Mouse (Mus musculus): ENCODE results near the gene Iqgap2. TPM values are rescaled to one million over a fixed set of nuclear protein-coding genes. Genes with fewer than 3 reads are reported as not detected.

Iqgap2 gene
- total RNA-seq, 2 experiments from 2014 or later: 33.5 to 39.5 TPM

- ATAC-seq (replicated peaks; ENCODE audit: low FRiP score, poor library complexity, severe bottlenecking): no peak
These were observed 283.2 kb downstream of the Iqgap2 start for GRCm38 (mm10) chr13:95608416-95609087.

- ATAC-seq (replicated peaks; ENCODE audit: low FRiP score, poor library complexity, severe bottlenecking): no peak
These were observed 284.7 kb downstream of the Iqgap2 start for GRCm38 (mm10) chr13:95607019-95607418.

GRCm38 (mm10) chr13:95604288-95604687, 287.4 kb downstream of the Iqgap2 start:
- no peak for ATAC-seq (replicated peaks; ENCODE audit: low FRiP score, poor library complexity, severe bottlenecking)

DNA sequence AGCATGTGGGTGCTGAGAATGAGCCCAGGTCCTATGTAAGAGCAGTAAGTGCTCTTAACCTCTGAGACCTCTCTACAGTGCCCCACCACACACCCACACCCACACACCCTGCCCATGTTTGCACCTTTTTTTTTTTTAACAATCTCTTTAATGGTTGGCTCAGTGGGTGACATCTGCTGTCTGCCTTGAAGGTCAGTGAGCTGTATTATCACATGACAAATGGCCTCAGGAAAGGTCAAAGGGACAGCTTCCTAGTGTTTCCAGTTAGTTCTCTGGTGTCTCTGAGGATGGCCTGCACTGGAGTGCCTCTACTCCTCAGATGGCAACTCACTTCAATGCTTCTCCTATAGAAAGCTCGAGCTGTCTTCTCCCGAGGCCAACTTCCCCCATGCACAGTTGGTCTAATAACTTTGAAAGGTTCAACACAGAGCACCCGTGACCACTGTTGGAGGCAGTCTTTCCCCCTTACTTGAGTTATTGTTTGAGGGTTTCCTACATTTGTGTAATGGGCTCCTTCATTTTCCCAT, 291.8 kb downstream of the Iqgap2 start:
- no peak for ATAC-seq (replicated peaks; ENCODE audit: low FRiP score, poor library complexity, severe bottlenecking)

GRCm38 (mm10) chr13:95598232-95598920, 293.3 kb downstream of the Iqgap2 start:
- no peak for ATAC-seq (replicated peaks; ENCODE audit: low FRiP score, poor library complexity, severe bottlenecking)

DNA sequence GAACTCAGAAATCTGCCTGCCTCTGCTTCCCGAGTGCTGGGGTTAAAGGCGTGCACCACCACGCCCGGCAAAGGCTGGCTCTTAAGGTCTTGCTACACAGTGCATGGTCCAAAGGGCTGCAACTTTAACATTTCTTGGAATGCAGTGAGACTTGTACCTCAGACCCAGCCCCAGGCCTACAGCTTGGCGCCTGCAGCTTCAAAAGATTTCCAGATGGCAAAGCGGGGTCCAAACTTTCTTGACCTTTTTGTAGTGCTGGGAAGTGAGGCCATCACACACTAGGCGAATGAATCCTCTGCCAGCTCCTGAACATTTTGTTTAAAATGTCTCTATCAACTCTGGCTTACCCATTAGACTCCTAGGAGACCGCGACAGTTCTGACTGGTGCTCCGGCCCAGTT, 294.1 kb downstream of the Iqgap2 start:
- ATAC-seq (replicated peaks; ENCODE audit: low FRiP score, poor library complexity, severe bottlenecking): no peak

DNA sequence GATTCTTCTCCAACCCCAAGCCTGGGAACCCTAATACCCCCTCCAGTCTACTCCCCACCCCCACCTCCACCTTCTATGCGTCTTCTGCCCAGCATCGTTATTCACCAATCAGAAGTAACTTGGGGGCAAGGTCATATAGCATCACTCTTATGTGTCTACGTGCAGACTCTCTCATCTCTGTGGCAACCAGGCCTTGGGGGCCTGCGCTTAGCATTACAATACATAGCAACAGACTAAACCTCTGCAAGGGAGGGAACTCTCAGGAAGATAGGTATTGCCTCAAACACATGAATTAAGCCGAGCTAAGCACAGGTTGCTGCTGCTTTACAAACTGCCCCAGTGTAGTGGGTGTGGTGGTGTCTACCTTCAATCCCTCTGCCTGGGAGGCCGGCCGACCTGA, 295.0 kb downstream of the Iqgap2 start:
- no peak for ATAC-seq (replicated peaks; ENCODE audit: low FRiP score, poor library complexity, severe bottlenecking)

DNA sequence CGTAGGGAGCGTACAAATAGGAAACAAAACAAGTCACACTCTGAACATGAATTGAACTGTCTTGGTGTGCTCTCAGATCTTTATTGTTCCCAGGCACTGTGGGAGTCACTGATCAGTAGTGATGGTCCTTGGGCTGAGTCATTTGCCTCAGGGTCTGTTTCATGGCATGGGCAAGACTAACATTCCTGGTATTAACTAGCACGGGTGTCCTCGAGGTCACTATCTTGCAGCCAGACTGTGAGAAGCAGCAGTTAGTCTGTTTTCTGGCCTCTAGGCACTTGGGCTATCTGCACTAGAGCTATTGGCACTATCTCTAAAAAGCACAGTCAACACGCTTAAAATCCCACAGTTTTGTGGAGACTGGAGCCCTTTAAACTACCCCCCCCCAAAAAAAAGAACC, 295.8 kb downstream of the Iqgap2 start:
- no peak for ATAC-seq (replicated peaks; ENCODE audit: low FRiP score, poor library complexity, severe bottlenecking)

GRCm38 (mm10) chr13:95595411-95595810, 296.3 kb downstream of the Iqgap2 start:
- ATAC-seq (replicated peaks; ENCODE audit: low FRiP score, poor library complexity, severe bottlenecking): no peak

DNA sequence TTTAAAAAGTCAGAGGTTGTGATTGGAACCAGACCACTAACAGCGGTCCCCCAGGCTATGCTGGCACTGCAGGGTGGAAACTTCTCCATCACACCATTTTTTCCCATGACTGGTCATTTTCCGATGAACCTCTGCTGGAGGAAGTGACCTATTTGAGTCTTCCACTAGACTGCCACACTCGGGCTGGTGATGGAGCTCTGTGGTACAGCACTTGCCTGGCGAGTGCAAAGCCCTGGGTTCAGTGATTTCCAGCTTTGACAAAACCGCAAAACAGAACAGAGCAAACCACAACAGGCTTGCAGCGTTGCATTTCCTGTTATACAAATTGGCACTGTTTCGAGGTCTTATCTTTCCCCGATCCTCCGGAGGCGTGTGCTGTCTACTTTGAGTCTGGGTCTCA, 298.9 kb downstream of the Iqgap2 start:
- no peak for ATAC-seq (replicated peaks; ENCODE audit: low FRiP score, poor library complexity, severe bottlenecking)

DNA sequence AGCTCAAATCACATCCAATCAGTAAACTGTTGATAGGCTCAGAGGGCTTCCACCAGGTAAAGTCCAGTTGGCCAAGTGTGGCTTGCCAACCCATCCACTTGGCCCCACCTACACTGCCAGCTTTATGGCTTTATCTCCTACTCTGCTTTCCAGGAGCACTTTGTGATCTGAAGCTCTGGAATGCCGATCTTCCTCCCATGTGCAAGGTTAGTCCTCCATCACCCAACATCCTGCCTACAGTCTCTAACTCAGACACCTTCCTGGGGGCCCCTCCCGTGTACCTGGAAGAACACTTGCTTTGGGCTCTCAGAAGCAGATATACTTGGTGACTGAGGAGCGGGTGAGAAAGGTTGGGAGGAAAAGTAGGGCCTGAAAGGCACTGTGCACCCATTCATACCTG, 300.1 kb downstream of the Iqgap2 start:
- no peak for ATAC-seq (replicated peaks; ENCODE audit: low FRiP score, poor library complexity, severe bottlenecking)

DNA sequence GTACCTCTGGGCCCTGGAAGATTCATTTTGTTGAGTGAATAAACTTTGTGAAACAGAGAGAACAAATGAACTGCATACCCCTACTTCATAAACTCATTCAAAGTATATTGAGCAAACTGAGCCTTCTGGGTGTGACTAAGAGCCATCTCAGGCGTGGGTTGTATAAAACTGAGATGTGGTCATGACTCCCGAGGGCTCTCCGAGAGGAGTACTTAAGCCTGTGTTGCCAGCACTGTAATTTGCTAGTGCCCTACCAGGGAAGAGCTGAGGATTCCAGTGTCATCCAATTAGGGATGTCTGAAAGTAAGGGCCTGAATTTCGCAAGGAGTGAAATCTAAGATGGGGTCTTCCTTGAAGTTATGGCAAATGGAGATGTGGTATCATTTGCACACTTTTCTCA, 304.1 kb downstream of the Iqgap2 start:
- no peak for ATAC-seq (replicated peaks; ENCODE audit: low FRiP score, poor library complexity, severe bottlenecking)

GRCm38 (mm10) chr13:95584898-95585297, 306.8 kb downstream of the Iqgap2 start:
- ATAC-seq (replicated peaks; ENCODE audit: low FRiP score, poor library complexity, severe bottlenecking): no peak; the same call in 1 of the 2 replicates

- ATAC-seq (replicated peaks; ENCODE audit: low FRiP score, poor library complexity, severe bottlenecking): no peak
These were observed 308.2 kb downstream of the Iqgap2 start for GRCm38 (mm10) chr13:95583237-95584189.

DNA sequence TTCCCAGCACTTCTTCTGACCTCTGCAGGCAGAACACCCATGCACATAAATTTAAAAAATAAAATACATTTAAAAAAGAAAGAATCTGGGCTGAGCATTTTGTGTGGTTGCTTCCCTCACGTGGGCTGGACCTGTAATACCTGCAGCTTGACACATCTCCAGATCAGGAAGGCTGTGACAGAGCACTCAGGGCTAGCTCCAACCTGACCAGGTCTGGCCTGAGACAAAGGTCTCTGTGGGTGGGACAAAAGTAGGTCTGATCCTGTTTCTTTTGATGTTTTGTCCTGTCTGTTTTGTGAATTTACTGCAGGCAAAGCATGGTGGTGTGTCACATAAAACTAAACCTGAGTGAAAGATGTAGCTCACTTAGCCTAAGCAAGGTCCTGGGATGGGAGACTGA, 309.9 kb downstream of the Iqgap2 start:
- no peak for ATAC-seq (replicated peaks; ENCODE audit: low FRiP score, poor library complexity, severe bottlenecking)

DNA sequence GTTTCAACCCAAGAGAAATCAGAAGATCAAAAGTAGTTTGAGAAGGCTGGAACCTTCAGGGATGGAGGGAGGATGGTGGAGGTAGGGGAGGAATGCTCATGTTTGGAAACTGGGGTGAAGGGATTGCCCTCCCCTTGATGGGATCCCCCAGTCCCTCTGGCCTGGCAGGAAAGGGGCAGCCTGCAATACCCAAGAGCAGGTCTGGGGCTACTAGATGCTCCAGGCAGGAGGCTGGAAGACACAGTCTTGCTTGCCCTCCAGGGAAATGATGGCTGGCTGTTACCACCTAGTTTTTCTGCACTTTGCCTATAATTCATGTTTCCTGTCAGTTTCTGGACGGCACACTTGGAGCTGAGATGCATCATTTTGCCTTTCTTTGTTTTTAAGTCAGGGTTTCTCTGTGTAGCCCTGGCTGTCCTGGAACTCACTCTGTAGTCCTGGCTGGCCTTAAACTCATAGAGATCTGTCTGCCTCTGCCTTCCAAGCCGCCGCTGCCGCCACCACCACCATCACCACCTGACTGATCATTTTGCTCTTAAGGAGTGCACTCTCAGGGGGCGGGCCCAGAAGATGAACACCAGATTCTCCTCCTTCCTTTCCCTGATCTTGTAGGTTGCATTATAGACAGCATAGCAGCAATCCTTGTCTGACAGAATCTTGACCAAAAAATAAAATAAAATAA, 313.6 kb downstream of the Iqgap2 start:
- ATAC-seq (replicated peaks; ENCODE audit: low FRiP score, poor library complexity, severe bottlenecking): no peak

Measured in erythroid progenitor cell, adult 5-6 weeks (primary cell).